Mouse (Mus musculus): ENCODE measurements around the gene Gm47283. TPM values are rescaled to one million over a fixed set of nuclear protein-coding genes. Genes with fewer than 3 reads are reported as not detected.

The Gm47283 gene
- not detected for polyA plus RNA-seq (2015; fragmentation: Illumina TruSeq; extraction: RNeasy Lipid Tissue Mini Kit (QIAGEN cat#74804); ENCODE audit: insufficient read depth, low read depth, low replicate concordance)

GRCm38 (mm10) chrY:90784438-90784837 is at the start of gene Gm47283:
TSS of gene Gm47283 (plus strand) at chrY:90784738.

GRCm38 (mm10) chrY:90754721-90755120 is 29.8 kb upstream of the Gm47283 start, which contains the start of gene Gm21860:
TSS of gene Gm21860 (minus strand) at chrY:90754821.

GRCm38 (mm10) chrY:90839077-90839476 is 54.5 kb downstream of the Gm47283 start, which contains the start of gene Gm21748:
TSS of gene Gm21748 (minus strand) at chrY:90839177.

Other genes starting within 250 kb of the Gm47283 start
- not detected for gene Gm21860, start 29.9 kb upstream of the Gm47283 start, polyA plus RNA-seq (2015; fragmentation: Illumina TruSeq; extraction: RNeasy Lipid Tissue Mini Kit (QIAGEN cat#74804); ENCODE audit: insufficient read depth, low read depth, low replicate concordance)
- not detected for gene Gm21748, start 54.4 kb downstream of the Gm47283 start, polyA plus RNA-seq (2015; fragmentation: Illumina TruSeq; extraction: RNeasy Lipid Tissue Mini Kit (QIAGEN cat#74804); ENCODE audit: insufficient read depth, low read depth, low replicate concordance)